Mouse (Mus musculus) hematopoietic stem cell, adult 5-6 weeks (primary cell): ENCODE data around the gene Tmem234. TPM values are rescaled to one million over a fixed set of nuclear protein-coding genes. Genes with fewer than 3 reads are reported as not detected.
A peak's percentile ranks its signal among the peaks of the same experiment; 100 is the strongest.

Experiments used
- ATAC-seq, 2 experiments: fragments of 125-278 bp in 1 of 2; replicated peaks in 1 of 2; 2 replicates each; pipeline ENCODE4 v1.8.0; 2016 to 2017; ENCODE audit warnings: inconsistent platforms in 2 of 2, mild to moderate bottlenecking in 2 of 2, moderate number of reproducible peaks in 2 of 2, low read depth in 1 of 2, moderate TSS enrichment in 1 of 2; ENCODE audit not compliant: low FRiP score in 2 of 2, poor library complexity in 2 of 2, severe bottlenecking in 2 of 2, insufficient read depth in 1 of 2, low TSS enrichment in 1 of 2
- total RNA-seq: library from RNA; stranded (forward); fragments of 172-1452, 232-1000 nt; gene quantifications from 2 replicates; pipeline ENCODE4 v1.2.3, GENCODE M21; 2017

The Tmem234 gene
- total RNA-seq, 1 experiment from 2014 or later = 91.1 TPM

DNA sequence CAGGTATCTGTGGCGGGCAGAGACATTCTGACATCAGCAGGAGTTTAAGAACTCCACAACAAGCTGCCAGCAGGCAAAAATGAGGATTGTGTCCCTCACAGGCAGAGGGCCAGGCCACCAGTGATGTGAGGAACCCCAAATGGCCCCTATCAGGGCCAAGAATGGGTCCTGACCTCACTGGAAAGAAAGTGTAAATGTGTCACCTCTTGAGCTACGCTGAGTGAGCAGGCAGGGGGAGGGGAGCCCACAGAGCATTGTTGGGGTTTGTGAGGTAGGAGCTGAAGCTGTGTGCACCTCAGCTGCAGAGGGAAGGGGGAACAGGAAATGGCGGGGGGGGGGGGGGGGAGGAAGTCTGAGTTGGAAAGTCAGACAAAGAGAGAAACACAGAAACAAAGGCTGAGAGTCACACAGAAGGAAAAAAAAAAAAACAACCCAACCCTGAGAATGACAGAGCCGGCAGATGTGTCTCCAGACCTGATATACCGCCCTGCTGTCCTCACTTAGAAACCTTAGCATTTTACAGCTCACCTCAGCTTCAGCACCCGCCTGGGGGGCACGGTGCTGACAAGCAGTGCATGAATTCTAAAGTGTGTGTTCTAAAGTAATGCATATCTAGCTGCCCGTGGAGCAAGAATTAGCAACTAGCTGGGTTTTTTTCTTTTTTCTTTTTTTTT, 25.2 kb upstream of the Tmem234 start:
- peak; percentile 87 to 88 for ATAC-seq

DNA sequence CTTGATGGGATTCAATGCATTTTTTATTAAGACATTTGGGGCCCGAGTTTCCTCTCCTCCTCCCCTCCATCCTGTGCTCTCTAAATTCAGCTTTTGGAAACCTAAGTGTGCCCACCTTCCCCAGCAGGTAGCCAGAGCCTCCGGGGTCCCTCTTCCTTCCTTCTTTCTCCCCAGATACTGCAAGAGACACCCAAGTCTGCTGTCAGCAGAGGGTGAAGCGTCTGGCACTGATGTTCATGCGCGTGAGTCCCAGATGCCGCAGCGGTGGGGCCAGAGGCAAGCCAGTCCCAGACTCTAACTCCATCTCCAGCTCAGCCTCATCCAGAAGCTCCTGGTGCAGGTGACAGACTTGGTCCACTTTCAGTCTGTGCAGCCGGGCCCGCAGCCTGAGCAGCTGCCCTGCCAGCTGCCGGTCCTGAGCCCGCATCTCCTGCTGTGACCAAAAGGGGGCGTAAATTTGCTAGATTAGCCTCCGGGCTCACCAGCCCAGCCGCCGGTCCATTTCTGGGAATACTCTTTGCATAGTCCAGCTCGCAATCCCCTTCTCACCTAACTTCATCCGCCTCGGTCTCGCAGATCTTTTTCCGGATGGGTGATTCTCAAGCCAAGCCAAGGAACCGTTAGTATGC, 23.5 kb upstream of the Tmem234 start:
- peak in 1 of 2 experiments; percentile 59; a peak in 3 of 4 replicates for ATAC-seq

DNA sequence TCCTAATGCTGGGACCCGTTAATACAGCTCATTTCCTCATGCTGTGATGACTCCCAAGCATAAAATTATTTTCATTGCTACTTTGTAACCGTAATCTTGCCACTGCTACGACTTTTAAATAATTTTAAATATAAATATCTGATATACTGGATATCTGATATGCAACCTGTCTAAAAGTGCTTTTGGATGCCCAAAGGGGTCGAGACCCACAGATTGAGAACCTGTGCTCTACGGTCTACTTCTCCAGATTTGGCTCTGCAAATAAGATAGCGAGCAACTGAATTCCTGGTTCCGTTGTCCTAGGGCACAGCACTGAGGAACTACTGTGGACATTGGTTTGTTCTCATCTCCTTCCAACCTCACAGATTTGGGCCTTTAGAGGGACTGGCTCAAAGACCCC, 22.8 kb upstream of the Tmem234 start:
- ATAC-seq = no peak

DNA sequence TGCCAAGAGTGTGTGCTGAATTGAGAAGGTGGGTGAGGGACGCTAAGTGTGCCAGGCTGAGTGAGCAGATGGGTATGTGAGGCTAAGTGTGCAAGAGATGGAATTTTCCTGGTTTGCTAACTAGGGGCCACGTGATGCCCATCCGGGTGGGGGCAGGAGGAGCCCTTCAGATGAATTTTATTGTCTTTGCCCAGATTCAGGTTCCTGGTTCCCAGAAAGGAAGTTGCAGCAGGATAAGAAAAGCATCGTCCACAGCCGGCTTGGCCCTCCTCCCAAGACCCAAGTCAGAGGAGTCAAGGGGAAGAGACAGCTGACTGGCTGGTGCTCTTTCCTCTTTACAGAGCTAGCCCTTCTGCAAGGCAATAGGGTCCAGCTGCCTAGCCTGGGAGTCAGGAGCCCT, 22.0 kb upstream of the Tmem234 start, which contains the start of gene Fam167b:
Gene Fam167b, minus strand, starts transcription at position 84 of the 400 bp plus-strand sequence.
- ATAC-seq = no peak

DNA sequence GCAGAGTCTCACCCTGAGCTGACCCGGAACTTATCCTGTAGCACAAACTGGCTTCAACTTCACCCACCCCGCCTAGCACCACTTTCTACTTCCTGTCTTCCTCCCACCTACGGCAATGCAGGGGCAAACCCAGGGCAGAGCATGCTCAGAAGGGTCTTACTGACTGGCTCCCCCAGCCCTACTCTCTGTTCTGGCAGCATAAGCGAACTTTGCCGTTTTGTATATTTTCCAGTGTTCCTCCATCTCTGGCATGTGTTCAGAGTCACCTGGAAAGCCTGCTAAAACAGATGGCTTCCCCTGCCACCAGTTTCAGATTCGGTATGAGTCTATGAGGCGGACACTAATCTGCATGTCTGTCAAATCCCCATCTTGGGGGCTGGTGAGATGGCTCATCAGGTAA, 20.1 kb upstream of the Tmem234 start:
- no peak for ATAC-seq

DNA sequence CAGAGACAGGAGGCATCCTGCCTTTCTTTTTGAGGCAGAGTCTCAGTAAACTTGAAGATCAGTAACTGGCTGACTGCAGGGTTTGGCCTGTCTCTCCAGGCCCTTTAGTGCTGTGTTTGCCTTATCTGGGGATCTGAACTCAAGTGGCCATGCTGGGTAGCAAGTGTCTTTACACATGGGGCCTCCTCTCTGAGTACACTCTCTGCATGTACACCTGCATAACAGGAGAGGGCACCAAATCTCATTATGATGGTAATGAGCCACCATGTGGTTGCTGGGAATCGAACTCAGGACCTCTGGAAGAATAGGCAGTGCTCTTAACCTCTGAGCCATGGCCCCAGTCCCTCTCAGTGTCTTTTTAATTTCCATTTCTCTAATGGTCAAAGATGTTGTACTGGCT, 18.2 kb upstream of the Tmem234 start:
- no peak for ATAC-seq

DNA sequence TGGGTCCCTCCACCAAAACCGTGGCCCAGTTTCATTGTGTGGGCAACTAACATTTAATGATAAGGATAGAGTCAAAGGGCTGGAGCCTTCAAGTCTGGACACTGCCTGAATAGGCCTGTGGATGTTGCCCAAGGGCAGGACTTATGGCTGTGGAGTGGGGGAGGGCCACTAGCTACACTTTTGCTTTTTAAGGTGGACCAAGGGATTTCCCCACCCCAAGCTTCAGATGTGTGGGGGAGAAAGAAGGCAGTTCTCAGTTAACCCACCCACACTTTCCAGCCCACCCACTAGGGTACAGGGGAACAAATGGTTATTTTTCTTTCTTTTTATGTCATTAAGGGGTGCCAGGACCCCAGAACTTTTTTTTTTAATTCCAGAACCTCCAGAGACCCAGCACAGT, 16.1 kb upstream of the Tmem234 start:
- ATAC-seq = no peak

DNA sequence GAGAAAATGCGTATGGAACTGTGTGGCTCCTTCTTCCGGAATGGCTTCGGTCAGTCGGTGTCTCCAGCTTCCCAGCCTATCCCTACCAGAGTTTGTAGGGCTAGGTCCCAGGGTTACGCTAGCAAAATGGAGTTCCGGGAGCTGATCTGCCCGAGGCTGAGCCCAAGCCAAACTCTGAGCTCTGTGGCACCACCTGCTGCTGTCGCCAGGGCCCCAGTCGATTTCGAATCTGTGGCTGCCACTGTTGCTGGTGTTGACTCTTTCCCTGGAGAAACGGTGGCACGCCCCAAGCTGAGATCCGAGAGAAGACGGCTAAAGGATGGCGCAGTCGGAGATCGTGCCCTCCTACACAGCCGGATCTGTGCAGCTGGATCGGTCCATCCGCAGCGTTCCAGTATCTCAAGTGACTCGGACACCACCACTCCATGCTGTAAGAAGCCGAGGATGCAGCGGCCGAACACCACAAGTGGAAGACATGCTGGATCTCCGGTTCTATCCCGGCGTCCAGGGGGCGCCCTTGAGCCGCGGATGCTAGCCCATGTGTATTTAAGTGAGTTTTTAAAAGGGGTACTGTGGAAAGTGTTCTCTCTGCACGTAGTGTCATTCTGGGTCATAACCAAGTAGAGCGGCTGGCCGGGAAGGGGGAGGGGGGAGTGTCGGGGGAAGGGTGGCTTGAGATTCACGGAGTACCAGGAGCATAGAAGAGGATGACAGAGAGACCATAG, 15.4 kb upstream of the Tmem234 start:
- peak; percentile 88 to 89 for ATAC-seq

DNA sequence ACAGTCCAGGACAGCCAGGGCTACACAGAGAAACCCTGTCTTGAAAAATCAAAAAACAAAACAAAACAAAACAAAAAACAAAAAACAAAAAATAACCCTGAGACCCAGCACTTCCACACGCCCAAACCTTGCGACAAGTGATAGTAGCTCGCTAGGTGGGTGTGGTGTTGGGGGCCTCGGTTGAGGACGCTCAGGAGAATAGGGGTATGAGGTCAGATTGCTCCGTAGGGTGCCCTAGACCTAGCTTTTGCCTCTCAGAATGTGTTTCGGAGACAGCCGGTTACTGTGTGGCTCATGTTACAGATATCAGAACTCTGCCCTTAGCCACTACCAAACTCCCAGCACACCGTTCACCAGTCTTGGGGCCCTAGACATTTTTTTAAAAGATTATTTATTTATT, 14.7 kb upstream of the Tmem234 start:
- ATAC-seq = no peak

DNA sequence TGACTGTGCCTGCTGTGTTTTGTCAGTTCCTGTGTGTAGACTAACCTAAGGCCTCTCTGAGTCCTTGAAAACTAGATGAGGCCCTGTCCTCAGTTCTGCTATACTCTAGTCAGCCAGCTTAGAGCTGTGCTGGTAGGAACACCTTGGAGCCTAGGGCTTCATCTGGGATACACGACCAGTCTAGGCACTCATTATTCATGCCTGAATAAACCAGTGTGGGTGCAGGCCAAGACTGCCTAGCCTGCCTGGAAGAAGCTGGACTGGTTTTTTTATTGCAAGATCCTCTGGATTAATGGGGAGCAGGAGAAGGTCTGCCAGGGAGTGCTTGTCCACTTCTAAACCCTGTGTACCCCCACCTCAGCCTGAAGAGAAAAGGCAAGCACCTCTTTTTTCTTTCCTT, 13.5 kb upstream of the Tmem234 start:
- no peak for ATAC-seq

DNA sequence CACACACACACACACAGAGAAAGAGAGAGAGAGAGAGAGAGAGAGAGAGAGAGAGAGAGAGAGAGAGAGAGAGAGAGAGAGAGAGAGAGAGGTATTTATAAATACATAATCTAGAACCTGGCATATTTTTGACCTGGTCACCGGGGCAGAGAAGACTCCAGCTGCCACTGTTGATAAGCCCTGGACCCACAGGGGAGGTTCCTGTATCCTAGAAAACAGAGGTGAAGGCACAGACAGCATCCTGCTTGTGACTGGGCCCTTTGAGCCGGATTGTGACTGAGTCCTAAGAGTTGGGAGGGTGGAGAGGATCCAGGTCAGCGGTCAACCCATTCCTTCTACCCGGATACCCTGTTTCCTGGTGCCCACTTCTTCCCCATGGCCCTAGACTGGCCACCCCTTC, 11.6 kb upstream of the Tmem234 start:
- no peak for ATAC-seq

DNA sequence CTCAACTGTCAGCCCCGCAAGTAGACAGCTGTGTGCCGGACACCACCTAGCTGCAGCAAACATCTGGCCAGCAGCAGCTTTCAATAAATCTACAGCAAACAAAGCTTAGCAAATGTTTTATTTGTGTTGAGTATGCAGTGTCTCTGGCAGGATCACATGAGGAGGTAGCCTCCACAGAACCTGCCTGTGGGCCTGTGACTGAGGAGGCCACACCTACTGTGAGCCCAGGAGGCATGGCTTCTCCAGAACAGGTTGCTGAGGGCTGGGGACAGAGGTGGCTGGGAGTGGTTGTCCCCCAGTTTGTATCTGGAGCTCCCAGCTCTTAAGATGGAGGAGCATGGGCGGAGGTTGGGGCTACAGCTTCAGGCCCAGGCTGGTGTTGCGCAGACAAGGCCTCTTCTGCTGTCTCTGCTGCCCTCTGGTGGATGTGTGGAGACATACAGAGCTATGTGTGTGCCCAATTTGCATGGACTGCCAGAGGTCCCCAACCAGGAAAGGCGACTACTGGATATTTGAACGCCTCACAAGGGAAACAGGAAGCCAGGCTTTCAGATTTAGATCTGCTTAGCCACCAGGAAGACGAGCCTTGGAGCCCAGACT, 8.1 kb downstream of the Tmem234 start:
- peak; percentile 90 to 96 for ATAC-seq

DNA sequence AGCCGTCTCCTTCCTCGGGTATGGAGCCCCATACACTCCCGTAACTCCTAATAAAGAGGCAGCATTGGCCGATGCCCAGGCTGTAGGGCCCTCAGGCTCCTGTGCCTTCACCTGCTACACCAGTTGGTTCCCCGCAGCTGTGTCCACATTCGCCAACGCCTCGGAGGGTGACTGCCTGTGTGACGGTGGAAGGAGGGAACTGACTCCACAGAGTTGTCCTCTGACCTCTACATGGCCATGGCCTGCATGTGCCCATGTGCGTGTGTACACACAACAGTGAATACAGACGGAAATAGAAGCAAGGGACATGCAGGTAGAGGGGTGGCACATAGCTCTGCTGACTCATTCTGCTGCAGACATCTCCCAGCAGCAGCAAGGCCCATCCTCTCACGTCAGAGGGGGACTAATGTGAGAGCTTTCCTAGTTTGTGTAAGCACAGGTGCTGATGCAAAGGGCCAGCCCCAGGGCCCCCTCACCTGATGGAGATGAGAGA, 8.7 kb downstream of the Tmem234 start:
- ATAC-seq = no peak

DNA sequence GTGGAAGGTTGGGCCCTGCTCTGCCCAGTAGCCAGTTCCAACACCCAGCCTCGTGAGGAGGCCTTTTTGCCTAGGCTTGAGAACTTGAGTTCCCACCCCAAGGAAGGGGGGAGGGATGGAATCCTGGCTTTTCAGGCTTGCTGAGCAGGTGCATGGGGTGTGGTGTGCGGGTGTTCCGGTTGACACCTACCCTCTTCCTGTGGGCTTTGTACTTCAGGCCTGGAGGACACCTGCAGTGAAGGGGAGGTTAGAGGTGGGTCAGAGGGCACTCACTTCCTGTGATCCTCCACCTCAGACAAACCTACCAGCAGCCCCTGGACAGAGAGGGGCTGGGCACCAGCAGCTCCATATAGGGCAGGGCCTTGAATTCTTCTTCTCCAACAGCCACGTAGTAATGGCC, 9.6 kb downstream of the Tmem234 start:
- ATAC-seq = no peak

DNA sequence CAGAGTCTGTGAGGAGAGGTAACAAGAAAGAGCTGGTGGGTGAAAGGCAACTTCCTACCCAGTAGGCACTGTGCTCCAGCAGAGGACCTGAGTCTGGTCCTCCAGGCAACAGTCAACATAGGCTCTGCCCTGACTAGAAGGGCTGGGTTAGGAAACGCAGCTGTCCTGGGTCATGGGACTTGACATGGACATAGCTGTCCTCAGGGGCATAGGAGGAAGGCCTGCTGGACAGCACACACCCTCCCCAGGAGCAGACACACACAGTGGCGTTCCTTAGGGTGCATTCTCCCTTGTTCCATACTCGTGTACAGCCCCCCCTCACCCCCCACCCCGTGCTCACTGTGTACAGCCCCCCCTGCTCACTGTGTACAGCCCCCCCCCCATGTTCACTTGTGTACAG, 10.0 kb downstream of the Tmem234 start:
- no peak for ATAC-seq

DNA sequence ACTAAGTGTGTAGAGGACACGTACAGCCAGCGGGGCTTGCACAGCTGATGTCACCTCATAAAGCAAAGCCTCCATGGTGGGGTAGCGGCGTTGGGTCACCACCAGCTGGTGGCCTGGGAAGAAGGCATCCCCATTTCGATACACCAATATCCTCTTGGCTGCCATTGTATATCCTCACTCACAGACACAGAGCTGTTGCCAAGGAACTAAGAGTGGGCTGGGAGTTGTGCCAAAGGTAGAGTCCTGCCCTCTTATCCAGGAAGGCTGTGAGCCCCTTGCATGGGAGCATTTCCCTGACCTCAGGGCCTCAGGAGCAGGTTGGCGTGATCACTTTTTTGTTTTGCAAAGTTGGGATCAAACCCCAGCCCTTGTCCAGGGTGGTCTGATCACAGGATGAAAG, 13.6 kb downstream of the Tmem234 start, which contains the start of gene Dcdc2b:
Gene Dcdc2b, minus strand, starts transcription at position 165 of the 400 bp plus-strand sequence.
- ATAC-seq = no peak

DNA sequence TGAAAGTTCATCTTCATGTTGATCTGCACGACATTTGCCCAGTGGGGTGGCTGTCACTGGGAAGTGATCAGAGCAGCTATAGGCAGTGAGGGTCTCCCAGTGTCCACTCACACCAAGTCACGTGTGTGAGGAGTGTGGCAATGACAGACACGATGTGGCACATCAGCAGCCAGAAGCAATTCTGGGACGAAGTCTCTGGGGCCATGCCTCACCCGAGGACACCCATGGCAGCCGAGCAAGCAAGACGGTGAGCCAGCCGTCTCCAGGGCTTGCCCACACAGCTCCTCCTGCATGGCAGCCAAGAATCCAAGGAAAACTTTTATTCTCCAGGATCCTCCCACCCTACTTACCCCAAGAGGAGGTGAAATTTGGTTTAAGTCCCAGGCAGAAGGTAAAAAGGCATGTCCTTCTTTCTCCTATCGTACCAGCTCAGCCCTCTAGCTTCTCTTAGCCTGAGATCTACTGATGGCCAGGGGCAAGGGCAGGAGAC, 15.4 kb downstream of the Tmem234 start:
- ATAC-seq = no peak

DNA sequence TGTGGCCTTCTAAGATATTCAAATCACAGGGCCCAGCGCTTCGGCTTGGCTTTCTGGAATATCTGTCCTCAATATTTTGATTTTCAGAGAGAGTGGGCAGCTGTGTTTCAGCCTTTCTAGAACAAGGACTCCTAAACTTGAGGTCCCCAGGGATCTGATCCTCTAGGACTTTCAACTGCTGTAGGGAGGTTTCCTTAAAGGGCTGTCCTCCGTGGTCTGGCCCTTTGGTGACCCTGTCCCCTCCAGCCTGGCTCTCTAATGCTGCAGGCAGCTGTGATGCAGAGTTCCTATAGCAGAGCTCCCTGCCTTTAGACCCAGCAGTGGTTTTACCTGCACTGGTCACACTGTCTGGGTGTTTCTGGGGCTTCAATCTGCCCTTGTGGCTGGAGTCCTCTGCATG, 16.2 kb downstream of the Tmem234 start:
- ATAC-seq = no peak
